Mouse (Mus musculus): ENCODE measurements around the gene 1700020D05Rik.

The 1700020D05Rik gene

GRCm38 (mm10) chr19:5503687-5504086 is at the start of gene 1700020D05Rik:
Gene 1700020D05Rik (minus strand): TSS chr19:5503787.
- DNase-seq, result no peak

DNA sequence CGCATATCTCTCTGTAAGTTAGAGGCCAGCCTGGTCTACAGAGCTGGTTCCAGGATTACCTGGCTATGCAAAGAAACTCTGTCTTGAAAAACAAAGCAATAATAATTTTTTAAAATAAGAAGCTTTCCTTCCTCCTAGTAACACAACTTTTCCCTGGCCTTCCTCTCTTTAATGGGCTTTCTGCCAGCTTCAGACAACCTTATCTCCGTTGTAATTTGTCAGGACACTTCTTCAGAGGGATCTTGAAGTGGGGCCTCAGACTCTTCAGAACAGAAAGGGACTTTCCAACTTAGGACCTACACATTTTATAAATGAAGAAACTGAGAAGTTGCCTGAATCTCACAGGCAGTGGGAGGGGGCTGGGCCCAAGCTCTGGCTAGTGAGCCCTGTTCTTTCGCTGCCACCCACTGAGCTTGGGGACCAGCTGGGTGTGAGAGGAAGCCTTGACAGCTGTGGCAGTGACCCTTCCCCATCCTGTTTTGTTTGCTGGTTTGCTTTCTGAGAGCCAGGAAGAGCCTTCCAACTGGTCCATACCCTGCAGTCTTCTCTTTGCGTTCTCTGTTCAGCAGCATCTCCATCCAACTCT is 44.0 kb upstream of the 1700020D05Rik start:
- DNase-seq, result no peak

DNA sequence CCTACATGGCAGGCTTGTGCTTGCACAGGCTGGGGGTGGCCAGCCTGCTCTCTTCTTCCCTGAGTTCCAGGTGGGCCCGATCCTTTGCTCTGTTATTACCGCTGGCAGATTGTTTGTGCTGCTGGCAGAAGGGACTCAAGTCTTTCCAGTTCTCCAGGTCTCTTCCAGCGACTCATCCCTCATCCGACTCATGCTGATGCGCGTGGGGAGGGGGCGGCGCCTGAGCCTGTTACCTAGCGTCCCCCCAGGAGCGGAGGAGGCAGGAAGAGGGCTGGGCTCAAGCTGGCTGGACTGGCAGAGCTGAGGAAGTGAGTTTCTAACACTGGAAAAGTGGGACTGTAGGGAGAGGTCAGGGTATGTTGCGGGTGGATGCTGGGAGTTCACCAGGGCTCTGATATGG is 40.4 kb upstream of the 1700020D05Rik start:
- no peak for DNase-seq

GRCm38 (mm10) chr19:5543362-5543761 is 39.8 kb upstream of the 1700020D05Rik start:
- DNase-seq, result no peak

DNA sequence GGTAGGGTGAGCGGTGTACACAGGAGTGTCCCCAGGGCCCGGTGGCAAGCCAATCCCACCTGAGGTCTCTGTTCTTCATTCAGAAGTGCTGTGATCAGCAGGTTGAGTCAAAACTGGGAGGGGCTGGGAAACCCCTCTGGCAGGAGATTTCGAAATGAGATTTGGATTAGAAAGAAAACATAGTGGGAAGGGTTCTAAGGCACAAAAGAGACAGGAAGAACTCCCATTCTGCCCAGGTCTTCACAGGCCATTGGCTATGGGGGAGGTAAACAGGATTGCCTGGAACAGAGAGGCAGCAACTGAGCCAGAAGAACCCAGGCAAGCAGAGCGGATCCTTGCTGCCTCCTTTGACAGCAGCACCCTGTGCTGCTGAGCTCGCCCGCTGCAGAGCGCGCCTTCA is 35.2 kb upstream of the 1700020D05Rik start:
- DNase-seq, result no peak

GRCm38 (mm10) chr19:5532520-5532919 is 28.9 kb upstream of the 1700020D05Rik start:
- DNase-seq, result no peak

DNA sequence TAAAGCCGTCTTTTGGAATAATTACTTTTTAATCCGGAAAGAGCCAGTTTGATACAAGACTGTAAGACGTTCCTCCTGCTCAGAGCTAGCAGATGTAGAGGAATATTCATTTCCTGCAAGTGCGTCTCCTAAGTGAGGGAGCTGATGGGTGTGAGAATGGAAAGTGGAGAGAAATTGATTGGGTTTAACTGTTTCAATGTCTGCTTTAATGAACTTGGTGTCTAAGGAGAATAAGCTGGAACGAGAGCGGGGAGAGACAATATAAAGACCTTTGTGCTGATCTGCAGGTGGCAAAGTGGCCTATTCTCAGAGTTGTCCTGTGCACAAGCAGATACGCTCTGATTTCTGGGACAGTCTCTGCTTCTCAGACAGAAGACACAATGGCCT is 26.5 kb upstream of the 1700020D05Rik start:
- DNase-seq, result peak in 1 of 2 experiments; percentile 12

DNA sequence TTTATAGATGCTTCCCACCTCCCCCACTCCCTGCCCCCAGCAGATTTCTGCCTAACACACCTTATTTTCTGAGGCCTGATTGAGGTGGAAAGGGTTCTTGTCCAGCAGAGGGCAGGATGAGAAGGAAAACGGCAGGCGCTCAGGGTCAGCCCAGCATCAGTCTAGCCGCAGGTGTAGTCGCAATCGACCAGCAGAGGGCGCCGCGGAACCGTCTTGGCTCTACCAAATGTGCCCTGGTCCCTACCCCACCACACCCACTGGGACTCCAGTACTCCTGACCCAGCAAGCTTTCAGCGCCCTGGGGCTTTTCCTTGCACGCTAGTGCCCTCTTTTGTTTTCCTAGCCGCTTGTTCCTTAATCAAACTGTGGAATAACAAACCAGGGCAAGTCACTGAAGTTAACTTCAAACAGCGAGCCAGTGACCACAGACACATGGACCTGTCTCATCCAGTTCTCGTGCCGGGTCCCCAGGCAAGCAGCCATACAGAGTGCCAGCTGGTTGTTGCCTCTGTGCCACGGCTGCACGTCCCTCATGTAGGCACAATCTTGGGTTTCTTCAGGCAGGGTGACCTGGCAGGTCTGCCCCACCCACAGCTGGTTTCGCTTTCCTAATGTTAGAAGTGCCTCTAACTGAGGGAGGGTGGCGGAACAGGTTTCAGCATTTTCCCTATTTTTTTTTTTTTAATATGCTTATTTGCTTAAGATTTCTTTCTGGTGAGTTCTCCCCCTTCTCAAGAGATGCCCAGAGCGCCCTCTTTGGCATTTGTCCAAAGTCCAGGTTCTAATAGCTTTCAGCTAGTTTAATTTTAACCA is 25.9 kb upstream of the 1700020D05Rik start:
- peak; percentile 98 to 99 for DNase-seq

DNA sequence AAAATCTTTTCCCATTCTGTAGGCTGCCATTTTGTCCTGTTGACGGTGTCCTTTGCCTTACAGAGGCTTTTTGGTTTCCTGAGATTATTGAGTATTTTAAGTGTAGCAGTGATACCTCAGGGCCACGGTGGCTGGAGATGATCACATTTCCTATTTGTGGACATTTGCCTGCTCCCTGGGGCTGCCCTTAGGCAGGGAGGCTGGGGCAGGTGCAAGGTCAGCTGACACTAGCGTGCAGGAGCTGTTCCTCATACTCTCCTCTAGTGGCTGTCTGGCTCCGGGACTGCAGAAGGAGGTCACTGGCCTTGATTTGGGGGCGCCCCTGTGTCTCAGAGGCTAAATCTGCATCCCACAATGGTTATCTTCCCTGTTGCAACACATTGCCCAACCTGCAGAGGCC is 21.6 kb upstream of the 1700020D05Rik start:
- no peak for DNase-seq

DNA sequence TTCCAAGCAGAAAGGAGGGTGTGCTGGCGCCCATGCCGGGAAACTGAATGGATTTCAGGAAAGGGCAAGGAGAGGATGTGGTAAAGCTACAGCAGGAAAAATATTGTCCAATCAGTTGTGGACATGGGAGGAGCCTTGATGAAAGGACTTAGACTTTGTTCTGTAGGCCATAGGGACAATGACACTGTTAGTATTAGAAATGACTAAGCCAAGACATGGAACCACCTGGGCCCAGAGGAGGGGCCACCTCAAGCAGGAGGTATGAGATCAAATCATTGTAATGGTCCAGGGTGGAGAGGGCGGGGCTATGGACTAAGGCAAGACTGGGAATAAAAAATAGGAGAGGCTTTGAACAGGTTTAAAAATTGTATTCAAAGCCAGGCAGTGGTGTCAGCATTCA is 15.1 kb upstream of the 1700020D05Rik start:
- DNase-seq, result peak; percentile 11 to 35

DNA sequence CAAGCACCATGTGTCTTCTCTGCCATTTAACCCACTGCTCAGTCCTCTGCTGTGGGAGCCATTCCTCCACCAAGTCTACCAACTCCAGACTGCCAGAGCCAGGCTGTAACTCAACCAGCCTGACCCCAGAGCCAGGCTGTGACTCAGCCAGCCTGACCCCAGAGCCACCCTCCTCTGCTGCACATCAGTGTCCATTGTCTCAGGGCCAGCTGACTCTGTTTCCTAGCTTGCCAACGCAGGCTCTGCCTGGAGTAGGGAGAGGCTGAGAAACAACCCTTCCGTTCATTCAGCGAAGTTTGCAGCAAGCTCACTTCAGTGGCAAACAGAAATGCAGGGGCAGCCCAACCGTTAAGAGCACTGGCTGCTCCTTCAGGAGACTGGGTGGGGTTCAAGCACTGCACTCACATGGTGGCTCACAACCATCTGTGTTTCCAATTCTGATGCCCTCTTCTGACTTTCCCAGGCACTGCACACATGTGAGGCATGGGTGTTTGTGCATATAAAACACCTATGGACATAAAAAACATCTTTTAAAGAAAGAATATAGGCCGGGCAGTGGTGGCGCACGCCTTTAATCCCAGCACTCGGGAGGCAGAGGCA is 13.4 kb upstream of the 1700020D05Rik start:
- no peak for DNase-seq

DNA sequence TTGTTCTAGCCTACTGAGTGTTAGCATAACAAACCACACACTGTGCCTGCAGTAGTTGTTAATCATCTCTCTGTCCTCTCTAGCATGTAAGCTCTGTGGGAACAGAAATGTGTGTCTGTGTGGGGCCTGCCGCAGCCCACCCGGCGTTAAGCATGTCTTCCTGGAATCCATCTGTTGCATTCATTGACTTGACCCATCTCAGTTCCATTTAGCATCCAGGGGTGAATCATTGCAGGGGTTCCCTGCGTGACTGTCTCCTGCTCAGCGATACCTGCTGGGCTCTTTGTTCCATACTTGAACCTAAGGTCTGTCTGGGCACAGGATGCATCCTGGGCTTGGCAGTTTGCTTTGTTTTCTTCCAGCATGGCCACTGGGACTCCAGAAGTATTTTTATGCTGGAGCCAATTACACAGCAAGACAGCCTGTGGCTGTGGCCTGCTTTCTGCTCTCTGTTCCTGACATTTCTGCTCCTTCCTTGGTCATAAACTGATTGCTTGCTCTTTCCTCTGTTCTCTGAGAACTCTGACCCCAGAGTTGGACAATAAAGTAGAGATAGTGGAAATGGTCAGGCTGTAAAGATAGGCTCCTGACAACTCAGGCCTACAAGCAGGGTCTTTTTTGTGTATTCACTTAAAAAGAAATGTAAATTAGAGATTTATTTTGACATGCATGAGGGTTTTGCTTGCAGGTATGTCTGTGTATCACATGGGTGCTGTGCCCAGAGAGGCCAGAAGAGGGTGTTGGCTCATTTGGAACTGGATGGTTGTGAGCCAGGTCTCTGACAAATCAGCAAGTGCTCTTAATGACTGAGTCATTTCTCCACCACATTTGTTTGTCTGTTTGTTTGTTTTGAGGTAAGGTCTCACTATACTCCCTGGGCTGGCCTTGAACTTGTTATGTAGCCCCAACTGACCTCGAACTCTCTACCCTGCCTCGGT is 12.5 kb upstream of the 1700020D05Rik start:
- peak in 1 of 2 experiments; percentile 42 for DNase-seq

DNA sequence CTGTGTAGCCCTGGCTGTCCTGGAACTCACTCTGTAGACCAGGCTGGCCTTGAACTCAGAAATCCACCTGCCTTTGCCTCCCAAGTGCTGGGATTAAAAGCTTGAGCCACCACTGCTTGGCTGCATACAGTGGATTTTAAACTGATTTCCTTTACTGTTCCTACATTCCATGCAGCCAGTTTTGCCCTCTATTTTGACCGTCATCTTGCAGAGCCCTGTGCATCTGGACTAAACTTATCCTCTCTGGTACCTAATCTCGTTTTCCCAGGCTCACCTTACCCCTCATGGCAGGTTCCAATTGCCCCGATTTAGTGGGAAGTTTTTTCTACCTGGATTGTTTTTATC is 9.4 kb upstream of the 1700020D05Rik start:
- DNase-seq, result no peak

DNA sequence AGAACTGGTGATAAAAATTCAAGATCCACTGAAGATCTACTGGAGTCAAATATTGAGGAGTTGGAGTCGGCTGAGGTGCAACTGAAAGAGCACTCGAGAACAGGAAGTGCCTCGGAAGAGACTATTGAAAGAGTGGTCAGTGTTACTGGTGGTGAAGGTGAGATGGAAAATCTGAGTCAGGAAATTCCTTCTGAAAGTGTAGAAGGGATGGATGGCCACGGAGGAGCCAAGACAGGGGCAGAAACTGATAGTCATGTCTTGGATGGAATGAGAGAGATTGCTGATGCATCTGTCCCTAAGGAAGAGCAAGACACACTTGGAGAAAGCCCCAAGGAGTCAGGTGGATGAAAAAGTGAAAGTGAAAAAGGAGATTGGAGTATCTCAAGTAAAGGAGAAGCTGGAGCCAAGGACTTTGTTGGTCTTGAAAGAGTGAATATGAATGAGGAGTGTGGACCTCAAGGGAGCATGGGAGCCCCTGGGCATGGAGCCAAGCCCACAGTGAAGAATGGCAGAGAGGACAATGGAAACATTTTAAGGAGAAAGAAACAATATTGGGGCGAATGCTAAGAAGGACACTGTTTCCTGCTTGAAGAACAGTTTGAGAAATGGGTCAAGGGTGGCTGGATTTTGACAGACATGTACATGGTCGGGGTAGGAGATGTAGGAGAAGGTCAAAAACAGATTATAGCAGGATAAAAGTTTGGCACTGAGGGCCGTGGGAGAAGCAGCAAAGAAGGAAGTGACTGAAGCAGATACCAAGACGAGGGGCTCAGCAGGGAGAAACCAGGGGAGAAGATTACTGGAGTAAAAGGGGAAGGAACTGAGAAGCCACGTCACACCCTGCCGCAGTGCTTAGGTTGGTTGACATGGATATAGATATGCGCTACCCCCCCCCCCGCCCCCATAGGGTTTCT is 8.8 kb upstream of the 1700020D05Rik start:
- no peak for DNase-seq

- no peak for DNase-seq
Observed at GRCm38 (mm10) chr19:5511074-5511632, 7.6 kb upstream of the 1700020D05Rik start.

- DNase-seq, result peak; percentile 98 to 100
Observed at GRCm38 (mm10) chr19:5510031-5511026, 6.7 kb upstream of the 1700020D05Rik start, which contains the start of gene Snx32. Gene Snx32 (minus strand): TSS chr19:5510538.

- no peak for DNase-seq
Observed at GRCm38 (mm10) chr19:5500330-5500875, 3.2 kb downstream of the 1700020D05Rik start.

DNA sequence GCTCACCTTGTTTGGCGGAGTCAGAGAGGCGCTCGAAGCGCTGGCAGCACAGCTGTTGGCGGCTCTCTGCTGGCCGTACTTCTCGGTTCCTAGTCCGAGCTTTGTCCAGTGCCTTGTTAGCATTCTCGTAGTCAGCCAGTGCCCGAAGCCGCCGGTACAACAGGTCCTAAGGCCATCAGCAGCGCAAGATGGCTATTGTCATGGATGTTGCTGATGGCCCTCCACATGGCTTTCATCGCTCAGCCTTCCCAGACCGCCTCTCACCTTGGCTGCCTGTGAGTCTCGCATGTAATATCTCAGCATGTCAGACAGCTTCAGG is 7.6 kb downstream of the 1700020D05Rik start:
- DNase-seq, result no peak

- no peak for DNase-seq
Observed at GRCm38 (mm10) chr19:5495353-5496051, 8.1 kb downstream of the 1700020D05Rik start.

Data from kidney, postnatal 36 days (tissue).